Mouse (Mus musculus) adrenal gland, adult (tissue): Measurements from ENCODE around the gene Olfr270.

Source experiments
- DNase-seq, 2 experiments: peaks; one replicate each; pipeline ENCODE4 v3.0.0; 2022 to 2023; ENCODE audit warnings: low spot score in 1 of 2; ENCODE audit not compliant: inconsistent age in 2 of 2

Olfr270 gene

DNA sequence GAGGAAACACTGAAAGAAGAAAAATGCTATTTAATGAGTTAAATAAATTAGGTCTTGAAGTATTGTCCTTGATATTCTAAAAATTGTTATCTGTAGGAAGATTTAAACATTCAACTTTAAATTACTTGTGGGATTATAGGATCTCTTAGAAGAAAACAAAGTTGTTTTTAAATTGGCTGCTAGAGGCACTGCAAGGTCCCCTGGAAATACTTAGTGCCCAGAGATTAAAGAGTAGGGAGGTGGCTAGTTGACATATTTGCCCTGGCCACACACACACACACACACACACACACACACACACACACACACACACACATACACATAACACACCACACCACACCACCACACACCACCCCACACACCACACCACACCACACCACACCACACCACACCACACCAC is at the start of gene Olfr270:
TSS of gene Olfr270 (plus strand) at position 301 of the 400 bp plus-strand sequence.
- DNase-seq, result no peak

- DNase-seq, result no peak
Observed at GRCm38 (mm10) chr4:52916659-52917310, 47.6 kb upstream of the Olfr270 start.

GRCm38 (mm10) chr4:52917311-52917688 is 47.0 kb upstream of the Olfr270 start:
- DNase-seq, result no peak

- no peak for DNase-seq
Observed at GRCm38 (mm10) chr4:52919078-52919477, 45.3 kb upstream of the Olfr270 start, which contains the start of gene Olfr272. TSS of gene Olfr272 (minus strand) at chr4:52919178.

GRCm38 (mm10) chr4:52930480-52930879 is 33.9 kb upstream of the Olfr270 start:
- no peak for DNase-seq

DNA sequence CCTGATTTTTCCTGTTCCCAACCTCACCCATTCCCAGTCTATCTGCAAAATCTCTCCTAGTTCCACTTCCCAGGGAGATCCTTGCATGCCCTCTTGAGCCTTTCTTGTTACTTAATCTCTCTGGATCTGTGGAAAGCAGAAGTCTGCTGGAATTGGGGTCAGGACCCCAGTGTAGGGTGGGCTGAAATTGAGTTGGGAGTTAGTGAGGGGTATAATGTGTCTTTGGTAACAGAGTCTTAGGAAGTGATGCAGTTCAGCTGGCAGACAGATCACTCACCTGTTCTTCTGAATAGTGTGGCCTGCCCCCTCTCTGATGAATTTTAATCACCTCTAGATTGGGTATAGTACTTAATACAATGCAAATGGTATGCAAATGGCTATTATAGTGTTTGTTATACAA is 17.7 kb upstream of the Olfr270 start:
- no peak for DNase-seq

GRCm38 (mm10) chr4:52949005-52949404 is 15.3 kb upstream of the Olfr270 start:
- no peak for DNase-seq

DNA sequence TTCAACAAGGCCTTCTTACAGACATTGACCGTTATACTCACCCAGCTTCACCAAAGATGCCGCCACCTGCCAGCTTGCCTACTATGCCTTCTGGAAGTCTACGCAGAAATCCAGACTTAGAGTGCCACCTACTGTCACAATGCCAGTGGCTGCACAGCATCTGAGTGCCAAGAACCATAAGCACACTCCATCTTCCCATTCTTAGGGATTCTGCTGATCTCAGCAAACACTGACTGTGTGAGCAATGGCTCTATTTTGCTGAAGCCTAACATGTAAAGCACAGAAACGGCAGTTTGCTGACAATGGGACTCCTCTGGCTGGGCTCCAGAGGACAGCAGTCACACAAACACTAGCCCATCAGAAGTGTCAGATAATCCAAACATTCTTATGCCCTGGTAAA is 5.7 kb upstream of the Olfr270 start:
- DNase-seq, result peak; percentile 6 to 36

GRCm38 (mm10) chr4:52985216-52985615 is 20.9 kb downstream of the Olfr270 start:
- DNase-seq, result peak in 1 of 2 experiments; percentile 28

DNA sequence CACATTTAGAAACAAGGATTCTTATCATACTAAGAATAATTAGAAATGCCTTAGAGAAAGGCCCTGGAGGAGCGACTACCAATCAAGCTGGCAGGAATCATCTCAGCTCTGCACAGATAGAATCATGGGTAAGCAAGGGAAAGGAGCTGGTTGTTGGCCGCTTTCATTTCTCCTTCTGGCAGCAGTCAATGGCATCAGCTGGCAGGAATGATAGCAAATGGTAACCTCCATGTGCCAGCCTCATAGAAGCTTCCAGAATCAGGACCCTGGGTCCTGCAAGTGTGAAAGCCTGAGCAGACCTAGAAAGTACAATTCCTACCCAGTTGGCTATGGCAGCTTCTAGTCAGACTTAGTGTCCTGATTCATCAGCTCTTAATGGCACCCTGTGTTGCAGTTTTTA is 21.9 kb downstream of the Olfr270 start:
- DNase-seq, result no peak

- no peak for DNase-seq
Observed at GRCm38 (mm10) chr4:52989248-52989647, 24.9 kb downstream of the Olfr270 start, which contains the start of gene Nipsnap3a. TSS of gene Nipsnap3a (plus strand) at chr4:52989272.

- DNase-seq, result no peak
Observed at GRCm38 (mm10) chr4:52999449-52999848, 35.1 kb downstream of the Olfr270 start.

DNA sequence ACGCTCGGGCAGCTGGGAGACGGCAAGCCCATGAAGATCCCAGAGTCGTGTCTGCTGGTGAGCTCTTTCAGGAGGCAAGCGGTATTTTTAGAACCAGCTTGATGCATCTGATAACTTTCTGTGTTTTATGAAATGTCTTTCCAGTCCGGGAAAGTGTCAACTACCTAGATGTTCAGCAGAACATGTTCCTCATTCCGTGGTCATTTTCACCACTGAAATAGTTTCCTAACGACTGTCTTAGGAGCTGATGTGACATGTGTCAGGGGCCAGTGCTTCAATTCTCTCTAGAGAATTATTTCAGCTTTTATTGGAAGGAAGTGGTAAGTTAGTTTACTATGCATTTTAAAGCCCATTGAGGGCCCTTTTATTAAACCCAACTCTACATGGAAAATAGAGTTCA is 35.8 kb downstream of the Olfr270 start:
- DNase-seq, result no peak

GRCm38 (mm10) chr4:53009183-53009582 is 44.8 kb downstream of the Olfr270 start:
- DNase-seq, result no peak

DNA sequence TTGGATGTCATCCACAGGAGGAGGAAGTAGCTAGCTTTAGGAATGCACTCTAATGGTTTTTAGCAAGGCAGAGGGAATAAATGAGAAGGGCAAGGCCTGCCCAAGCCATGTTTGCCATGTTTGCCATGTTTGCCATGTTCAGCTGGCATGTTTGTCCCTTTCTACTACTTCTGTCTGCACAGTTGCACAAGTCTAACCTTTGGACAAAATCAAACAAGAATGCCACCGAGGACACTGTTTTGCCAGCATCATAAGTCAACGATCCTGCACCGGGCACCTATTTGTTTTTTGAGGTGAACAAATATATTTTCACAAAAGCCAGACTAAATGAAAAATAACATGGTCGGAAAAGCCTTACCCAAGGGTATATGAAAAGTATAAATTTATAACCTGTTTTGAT is 45.5 kb downstream of the Olfr270 start:
- DNase-seq, result no peak

GRCm38 (mm10) chr4:53011732-53012361 is 47.5 kb downstream of the Olfr270 start, which contains the start of gene Nipsnap3b:
TSS of gene Nipsnap3b (plus strand) at chr4:53011880.
- DNase-seq, result peak; percentile 97 to 99

DNA sequence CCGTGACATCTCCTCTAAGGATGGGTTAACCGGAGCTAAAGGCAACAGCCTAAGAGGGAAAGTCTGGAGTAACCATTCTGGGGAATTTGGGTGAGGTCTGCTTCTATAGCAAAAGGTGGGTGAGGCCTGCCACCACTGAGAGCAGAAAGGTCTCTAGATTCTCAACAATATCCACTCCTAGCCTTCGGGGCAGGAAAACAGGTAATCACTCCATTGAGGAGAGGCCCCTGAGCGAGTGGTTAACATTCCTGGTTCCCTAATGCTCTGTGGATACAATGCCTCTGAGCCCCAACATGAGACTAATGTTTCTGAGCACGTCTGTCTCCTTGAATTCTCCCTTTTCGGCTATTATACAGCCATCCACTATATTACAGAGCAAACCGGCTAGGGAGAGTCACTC is 50.1 kb downstream of the Olfr270 start:
- no peak for DNase-seq

DNA sequence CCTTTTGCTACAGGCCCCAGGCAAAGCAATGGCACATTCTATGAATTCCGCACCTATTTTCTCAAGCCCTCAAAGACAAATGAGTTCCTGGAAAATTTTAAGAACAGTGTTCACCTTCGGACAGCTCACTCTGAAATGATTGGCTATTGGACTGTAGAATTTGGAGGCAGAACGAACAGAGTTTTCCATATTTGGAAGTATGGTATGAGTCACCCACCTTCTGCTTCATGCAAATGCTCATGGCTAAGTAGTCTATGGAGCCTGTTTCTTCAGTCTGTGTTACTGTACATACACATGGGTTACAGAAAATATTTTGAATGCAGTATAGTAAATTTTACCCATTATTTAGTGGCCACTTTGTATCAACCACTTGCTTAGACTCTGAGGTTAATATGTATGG is 50.7 kb downstream of the Olfr270 start:
- no peak for DNase-seq

DNA sequence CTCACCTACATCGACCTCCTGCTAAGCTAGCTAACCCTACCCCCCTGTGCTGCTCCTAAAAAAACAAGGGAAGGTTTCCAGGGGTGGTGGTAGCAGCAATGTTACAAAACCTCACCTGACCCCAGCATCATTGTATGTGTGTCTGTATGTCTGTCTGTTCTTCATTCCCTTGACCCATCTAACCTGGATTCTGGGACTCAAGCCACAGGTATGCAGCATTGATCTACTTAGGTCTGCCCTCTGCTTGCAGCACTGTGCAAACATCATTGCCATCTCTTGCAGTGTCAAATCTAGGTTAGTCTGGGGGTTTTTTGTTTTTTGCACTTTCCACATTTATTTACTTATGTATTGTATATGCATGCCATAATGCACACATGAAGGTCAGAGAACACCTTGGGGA is 54.0 kb downstream of the Olfr270 start:
- DNase-seq, result no peak
